Mouse (Mus musculus) stomach, embryonic 16.5 days (tissue): ENCODE measurements at regions not wholly inside any gene's neighbourhood (a gene's known extent, or its start where the extent isn't known, plus 50 kb on each side); places are given as distances from the start of the nearest gene placed in this dataset.

ENCODE experiments used
- ATAC-seq: fragments of 200-750 bp; cut with Nextera tagmentation; 2 replicates; pipeline ENCODE4 v1.8.0; 2017; ENCODE audit warnings: moderate number of reproducible peaks, moderate TSS enrichment; ENCODE audit not compliant: insufficient read depth, low FRiP score
- H3K27ac ChIP-seq: fragments of 300-500 bp; sonication (generic); 2 replicates; pipeline ENCODE4 v1.5.1; 2014; ENCODE audit warnings: low read length
- H3K27me3 ChIP-seq: fragments of 300-500 bp; sonication (generic); 2 replicates; pipeline ENCODE4 v1.6.1; 2014; ENCODE audit warnings: low read length, control low read depth, mixed read lengths; ENCODE audit not compliant: control insufficient read depth, insufficient read depth
- H3K36me3 ChIP-seq: fragments of 300-500 bp; sonication (generic); 2 replicates; pipeline ENCODE4 v1.6.1; 2014; ENCODE audit warnings: low read length; ENCODE audit not compliant: control insufficient read depth, insufficient read depth
- H3K4me1 ChIP-seq: fragments of 300-500 bp; sonication (generic); 2 replicates; pipeline ENCODE4 v1.6.1; 2014; ENCODE audit warnings: low read length, control low read depth, mixed read lengths; ENCODE audit not compliant: control insufficient read depth, insufficient read depth
- H3K4me2 ChIP-seq: fragments of 300-500 bp; sonication (generic); 2 replicates; pipeline ENCODE4 v1.6.1; 2014; ENCODE audit warnings: low read depth, low read length, mixed read lengths
- H3K4me3 ChIP-seq: fragments of 300-500 bp; sonication (generic); replicated peaks from 2 replicates; pipeline ENCODE4 v1.5.1; 2014; ENCODE audit warnings: mild to moderate bottlenecking, low read length
- H3K9ac ChIP-seq: fragments of 300-500 bp; sonication (generic); 2 replicates; pipeline ENCODE4 v1.6.1; 2014; ENCODE audit warnings: low read length
- H3K9me3 ChIP-seq: fragments of 300-500 bp; sonication (generic); replicated peaks from 2 replicates; pipeline ENCODE4 v1.6.1; 2016; ENCODE audit warnings: low read length, control low read depth; ENCODE audit not compliant: control insufficient read depth
- WGBS: fragments of 180-500 bp; shearing (Covaris S2); extraction: QIAGEN DNeasy Blood & Tissue Kit; methylation state at CpG from one replicate; pipeline ENCODE4 v1.1.7; 2014; 5-methylcytosine and 5-hydroxymethylcytosine counted together

GRCm38 (mm10) chr5:44341457-44342014, 115.1 kb upstream of the Tapt1 start:
- H3K4me1 ChIP-seq = no peaks in the 10 kb centered on the region
- no peak overlapping the region for H3K9ac ChIP-seq
- no peak overlapping the region for H3K4me2 ChIP-seq
- no peak overlapping the region for H3K4me3 ChIP-seq
- no peaks in the 10 kb centered on the region for H3K36me3 ChIP-seq
- no peak overlapping the region for H3K27ac ChIP-seq
- WGBS = 70% methylated on average over 2 of the region's 2 CpGs
- no peaks in the 10 kb centered on the region for H3K27me3 ChIP-seq
- no peaks in the 10 kb centered on the region; the same call in 1 of the 2 replicates for H3K9me3 ChIP-seq
- no peak for ATAC-seq

GRCm38 (mm10) chr5:44338662-44339061, 112.2 kb upstream of the Tapt1 start:
- Histone ChIP-seq H3K4me1 (no peaks in the 10 kb centered on the region), H3K4me3 (no peak overlapping the region), H3K9ac (no peak overlapping the region), H3K27me3 (no peaks in the 10 kb centered on the region), H3K4me2 (no peak overlapping the region), H3K9me3 (no peaks in the 10 kb centered on the region; the same call in 1 of the 2 replicates), H3K36me3 (no peaks in the 10 kb centered on the region), H3K27ac (no peak overlapping the region)
- 67% methylated on average over 4 of the region's 4 CpGs for WGBS
- no peak for ATAC-seq

- Histone ChIP-seq H3K4me1 (no peaks in the 10 kb centered on the region), H3K9ac (no peak overlapping the region), H3K27me3 (no peaks in the 10 kb centered on the region), H3K36me3 (no peaks in the 10 kb centered on the region), H3K4me2 (no peak overlapping the region), H3K27ac (no peak overlapping the region), H3K9me3 (no peaks in the 10 kb centered on the region; the same call in 1 of the 2 replicates), H3K4me3 (no peak overlapping the region)
- WGBS = 92% methylated on average over 5 of the region's 5 CpGs
- no peak for ATAC-seq
Observed at GRCm38 (mm10) chr5:44335756-44336155, 109.3 kb upstream of the Tapt1 start.

GRCm38 (mm10) chr5:44319626-44320025, 93.2 kb upstream of the Tapt1 start:
- H3K4me1 ChIP-seq = no peaks in the 10 kb centered on the region
- no peak overlapping the region for H3K27ac ChIP-seq
- no peak overlapping the region for H3K4me3 ChIP-seq
- no peak overlapping the region for H3K9ac ChIP-seq
- no peak for ATAC-seq
- WGBS = 84% methylated on average over 1 of the region's 1 CpGs
- H3K36me3 ChIP-seq = no peaks in the 10 kb centered on the region
- H3K9me3 ChIP-seq = no peaks in the 10 kb centered on the region
- H3K4me2 ChIP-seq = no peak overlapping the region
- no peaks in the 10 kb centered on the region for H3K27me3 ChIP-seq

- Histone ChIP-seq H3K9me3 (no peaks in the 10 kb centered on the region), H3K9ac (no peak overlapping the region), H3K4me3 (no peak overlapping the region), H3K4me2 (peak overlapping the region; percentile 31), H3K4me1 (peaks cover 5% of the 10 kb centered on the region; the same call in 1 of the 2 replicates), H3K36me3 (no peaks in the 10 kb centered on the region), H3K27ac (no peak overlapping the region), H3K27me3 (no peaks in the 10 kb centered on the region)
- peak; percentile 74 for ATAC-seq
- WGBS = 14% methylated on average over 16 of the region's 16 CpGs
Observed at GRCm38 (mm10) chr5:44306769-44307557, 80.5 kb upstream of the Tapt1 start.

GRCm38 (mm10) chr5:44303886-44304855, 77.7 kb upstream of the Tapt1 start:
- Histone ChIP-seq H3K27ac (no peak overlapping the region), H3K27me3 (no peaks in the 10 kb centered on the region), H3K9ac (no peak overlapping the region), H3K4me3 (peak overlapping the region; percentile 11; the same call in 1 of the 2 replicates), H3K36me3 (no peaks in the 10 kb centered on the region), H3K4me1 (peaks cover 5% of the 10 kb centered on the region; the same call in 1 of the 2 replicates), H3K4me2 (peak overlapping the region; percentile 45), H3K9me3 (no peaks in the 10 kb centered on the region)
- no peak; the same call in 1 of the 2 replicates for ATAC-seq
- WGBS = 25% methylated on average over 14 of the region's 14 CpGs

GRCm38 (mm10) chr5:44284384-44284783, 58.0 kb upstream of the Tapt1 start:
- Histone ChIP-seq H3K4me1 (no peaks in the 10 kb centered on the region), H3K9ac (no peak overlapping the region), H3K9me3 (no peaks in the 10 kb centered on the region), H3K4me3 (no peak overlapping the region), H3K27me3 (no peaks in the 10 kb centered on the region), H3K4me2 (no peak overlapping the region), H3K27ac (no peak overlapping the region), H3K36me3 (no peaks in the 10 kb centered on the region)
- no peak for ATAC-seq
- WGBS = 12% methylated on average over 5 of the region's 5 CpGs
